ENCODE assay signal across 13 mouse cellular contexts in genomic region chr14:38997843-38998242, GRCm38 (mm10).
"Had no signal": no experiment of that assay in that cellular context is flagged by ENCODE, and none has a peak within 500 bp of the region (broad histone marks: within the 10 kb centered on the region; RNA-seq: fewer than 3 reads in every experiment).

No protein-coding gene starts in this region.

- H3K36me3 ChIP-seq: limb, embryonic 13.5 days; neural tube, embryonic 12.5 days had no signal

- H3K4me2 ChIP-seq: limb, embryonic 13.5 days; neural tube, embryonic 12.5 days had no signal

- H3K4me1 ChIP-seq: limb, embryonic 13.5 days; neural tube, embryonic 12.5 days had no signal

- H3K27ac ChIP-seq: kidney, postnatal 0 days; limb, embryonic 13.5 days; liver, embryonic 14.5 days; neural tube, embryonic 12.5 days; stomach, postnatal 0 days had no signal

- H3K4me3 ChIP-seq: limb, embryonic 13.5 days; myocyte; neural tube, embryonic 12.5 days had no signal

- H3K27me3 ChIP-seq: limb, embryonic 13.5 days; neural tube, embryonic 12.5 days had no signal

- DNase-seq: kidney, adult 8-10 months; kidney, postnatal 36 days; left cerebral cortex, postnatal 4 days; lung, adult 18-20 months; thymus, adult 18-20 months; thymus, postnatal 14 days had no signal

- H3K9ac ChIP-seq: limb, embryonic 13.5 days; liver, embryonic 14.5 days; neural tube, embryonic 12.5 days had no signal

- ATAC-seq: intestine, postnatal 0 days had no signal

- H3K9me3 ChIP-seq: limb, embryonic 13.5 days; neural tube, embryonic 12.5 days had no signal
